Mouse (Mus musculus) neural tube, embryonic 12.5 days (tissue): ENCODE results near the gene Rcsd1. TPM values are rescaled to one million over a fixed set of nuclear protein-coding genes. Genes with fewer than 3 reads are reported as not detected.

Experiments used
- ATAC-seq: fragments of 200-750 bp; cut with Nextera tagmentation; 2 replicates; pipeline ENCODE4 v1.8.0; 2017; ENCODE audit warnings: low read depth, mild to moderate bottlenecking, moderate TSS enrichment, moderate library complexity; ENCODE audit not compliant: low FRiP score
- H3K27ac ChIP-seq: fragments of 300-500 bp; sonication (generic); 2 replicates; pipeline ENCODE4 v1.5.1; 2016
- H3K27me3 ChIP-seq: fragments of 300-500 bp; sonication (generic); replicated peaks from 2 replicates; pipeline ENCODE4 v1.6.1; 2016; ENCODE audit warnings: mild to moderate bottlenecking
- H3K36me3 ChIP-seq: fragments of 300-500 bp; sonication (generic); 2 replicates; pipeline ENCODE4 v1.6.1; 2016; ENCODE audit warnings: mild to moderate bottlenecking
- H3K4me1 ChIP-seq: fragments of 300-500 bp; sonication (generic); 2 replicates; pipeline ENCODE4 v1.6.1; 2016
- H3K4me2 ChIP-seq: fragments of 300-500 bp; sonication (generic); replicated peaks from 2 replicates; pipeline ENCODE4 v1.6.1; 2016; ENCODE audit warnings: mild to moderate bottlenecking
- H3K4me3 ChIP-seq: fragments of 300-500 bp; sonication (generic); 2 replicates; pipeline ENCODE4 v1.5.1; 2016
- H3K9ac ChIP-seq: fragments of 300-500 bp; sonication (generic); 2 replicates; pipeline ENCODE4 v1.6.1; 2016; ENCODE audit warnings: mild to moderate bottlenecking
- H3K9me3 ChIP-seq: fragments of 300-500 bp; sonication (generic); 2 replicates; pipeline ENCODE4 v1.6.1; 2016; ENCODE audit warnings: mild to moderate bottlenecking
- WGBS: fragments of 180-500 bp; shearing (Covaris S2); methylation state at CpG from one replicate; pipeline ENCODE4 v1.1.7; 2016; 5-methylcytosine and 5-hydroxymethylcytosine counted together
- polyA plus RNA-seq: library from polyadenylated mRNA; unstranded; fragments of >200 nt; fragmentation: Nextera tagmentation; extraction: Ambion mirVana; gene quantifications from 2 replicates; pipeline ENCODE4 v1.2.1, GENCODE M21; 2016

Gene Rcsd1
- polyA plus RNA-seq, 1 experiment from 2014 or later: 15.2 TPM

- Histone ChIP-seq H3K9ac (no peak overlapping the region), H3K9me3 (no peaks in the 10 kb centered on the region), H3K4me3 (no peak overlapping the region), H3K4me2 (no peak overlapping the region), H3K4me1 (peaks cover 29% of the 10 kb centered on the region), H3K27me3 (no peaks in the 10 kb centered on the region), H3K36me3 (no peaks in the 10 kb centered on the region), H3K27ac (no peak overlapping the region)
- WGBS: 98% methylated on average over 1 of the region's 1 CpGs
- no peak for ATAC-seq
Observed at GRCm38 (mm10) chr1:165628603-165629002, 81.0 kb downstream of the Rcsd1 start.

GRCm38 (mm10) chr1:165625896-165626295 is 83.7 kb downstream of the Rcsd1 start:
- 72% methylated on average over 5 of the region's 5 CpGs for WGBS
- peaks cover 15% of the 10 kb centered on the region for H3K4me1 ChIP-seq
- no peak overlapping the region for H3K27ac ChIP-seq
- no peak overlapping the region for H3K9ac ChIP-seq
- no peak for ATAC-seq
- H3K36me3 ChIP-seq: no peaks in the 10 kb centered on the region
- H3K4me3 ChIP-seq: no peak overlapping the region
- no peak overlapping the region for H3K4me2 ChIP-seq
- H3K9me3 ChIP-seq: no peaks in the 10 kb centered on the region
- H3K27me3 ChIP-seq: no peaks in the 10 kb centered on the region

GRCm38 (mm10) chr1:165625058-165625457 is 84.5 kb downstream of the Rcsd1 start:
- ATAC-seq: no peak
- Histone ChIP-seq H3K4me1 (peaks cover 11% of the 10 kb centered on the region), H3K4me2 (no peak overlapping the region), H3K36me3 (no peaks in the 10 kb centered on the region), H3K4me3 (no peak overlapping the region), H3K9me3 (no peaks in the 10 kb centered on the region), H3K27me3 (no peaks in the 10 kb centered on the region), H3K27ac (no peak overlapping the region), H3K9ac (no peak overlapping the region)
- WGBS: 89% methylated on average over 5 of the region's 5 CpGs

GRCm38 (mm10) chr1:165618201-165618624 is 91.3 kb downstream of the Rcsd1 start:
- peaks cover 9% of the 10 kb centered on the region; the same call in 1 of the 2 replicates for H3K9me3 ChIP-seq
- H3K9ac ChIP-seq: no peak overlapping the region
- H3K4me3 ChIP-seq: no peak overlapping the region
- ATAC-seq: peak; percentile 15; the same call in 1 of the 2 replicates
- no peaks in the 10 kb centered on the region for H3K27me3 ChIP-seq
- 62% methylated on average over 9 of the region's 9 CpGs for WGBS
- no peak overlapping the region for H3K4me2 ChIP-seq
- H3K27ac ChIP-seq: no peak overlapping the region
- peaks cover 14% of the 10 kb centered on the region for H3K36me3 ChIP-seq
- H3K4me1 ChIP-seq: peaks cover 17% of the 10 kb centered on the region

- Histone ChIP-seq H3K9ac (no peak overlapping the region), H3K4me2 (peak overlapping the region; percentile 27), H3K4me1 (peaks cover 17% of the 10 kb centered on the region), H3K36me3 (peaks cover 14% of the 10 kb centered on the region), H3K27me3 (no peaks in the 10 kb centered on the region), H3K9me3 (peaks cover 9% of the 10 kb centered on the region; the same call in 1 of the 2 replicates), H3K27ac (no peak overlapping the region), H3K4me3 (no peak overlapping the region)
- 13% methylated on average over 15 of the region's 15 CpGs for WGBS
- peak; percentile 34 for ATAC-seq
Observed at GRCm38 (mm10) chr1:165617166-165617891, 92.2 kb downstream of the Rcsd1 start.

GRCm38 (mm10) chr1:165616652-165617051 is 92.9 kb downstream of the Rcsd1 start:
- WGBS: 41% methylated on average over 7 of the region's 7 CpGs

GRCm38 (mm10) chr1:165614793-165615192 is 94.8 kb downstream of the Rcsd1 start:
- ATAC-seq: no peak
- H3K27me3 ChIP-seq: no peaks in the 10 kb centered on the region
- 93% methylated on average over 3 of the region's 3 CpGs for WGBS
- no peak overlapping the region for H3K4me2 ChIP-seq
- H3K9me3 ChIP-seq: peaks cover 9% of the 10 kb centered on the region; the same call in 1 of the 2 replicates
- peaks cover 14% of the 10 kb centered on the region for H3K36me3 ChIP-seq
- H3K4me3 ChIP-seq: no peak overlapping the region
- no peak overlapping the region for H3K27ac ChIP-seq
- H3K9ac ChIP-seq: no peak overlapping the region
- peaks cover 22% of the 10 kb centered on the region for H3K4me1 ChIP-seq

More at GRCm38 (mm10) chr1:165616652-165617051, 92.9 kb downstream of the Rcsd1 start:
- H3K27ac ChIP-seq: no peak overlapping the region
- H3K4me3 ChIP-seq: no peak overlapping the region
- peaks cover 14% of the 10 kb centered on the region for H3K36me3 ChIP-seq
- H3K4me1 ChIP-seq: peaks cover 17% of the 10 kb centered on the region
- H3K9me3 ChIP-seq: peaks cover 9% of the 10 kb centered on the region; the same call in 1 of the 2 replicates
- H3K4me2 ChIP-seq: no peak overlapping the region
- H3K9ac ChIP-seq: no peak overlapping the region
- no peaks in the 10 kb centered on the region for H3K27me3 ChIP-seq
- ATAC-seq: no peak

GRCm38 (mm10) chr1:165613926-165614325 is 95.6 kb downstream of the Rcsd1 start:
- Histone ChIP-seq H3K4me2 (no peak overlapping the region), H3K9me3 (peaks cover 9% of the 10 kb centered on the region; the same call in 1 of the 2 replicates), H3K27ac (no peak overlapping the region), H3K9ac (no peak overlapping the region), H3K27me3 (no peaks in the 10 kb centered on the region), H3K36me3 (peaks cover 14% of the 10 kb centered on the region), H3K4me1 (peaks cover 22% of the 10 kb centered on the region), H3K4me3 (no peak overlapping the region)
- 72% methylated on average over 4 of the region's 4 CpGs for WGBS
- ATAC-seq: no peak

GRCm38 (mm10) chr1:165612714-165613113 is 96.8 kb downstream of the Rcsd1 start:
- no peaks in the 10 kb centered on the region for H3K27me3 ChIP-seq
- H3K4me2 ChIP-seq: no peak overlapping the region
- H3K9me3 ChIP-seq: peaks cover 9% of the 10 kb centered on the region; the same call in 1 of the 2 replicates
- ATAC-seq: no peak
- H3K36me3 ChIP-seq: peaks cover 20% of the 10 kb centered on the region
- H3K27ac ChIP-seq: no peak overlapping the region
- H3K9ac ChIP-seq: no peak overlapping the region
- H3K4me1 ChIP-seq: peaks cover 14% of the 10 kb centered on the region
- WGBS: 72% methylated on average over 5 of the region's 5 CpGs
- no peak overlapping the region for H3K4me3 ChIP-seq

- no peak overlapping the region for H3K4me3 ChIP-seq
- no peak for ATAC-seq
- WGBS: 46% methylated on average over 9 of the region's 9 CpGs
- H3K27me3 ChIP-seq: no peaks in the 10 kb centered on the region
- H3K4me2 ChIP-seq: peak overlapping the region; percentile 9; the same call in 1 of the 2 replicates
- H3K9ac ChIP-seq: no peak overlapping the region
- peaks cover 7% of the 10 kb centered on the region; the same call in 1 of the 2 replicates for H3K4me1 ChIP-seq
- 0 out of 2 replicates have a peak, but pooled peaks cover 4% of the 10 kb centered on the region for H3K9me3 ChIP-seq
- H3K27ac ChIP-seq: no peak overlapping the region
- peaks cover 35% of the 10 kb centered on the region for H3K36me3 ChIP-seq
Observed at GRCm38 (mm10) chr1:165610321-165610999, 99.1 kb downstream of the Rcsd1 start.

GRCm38 (mm10) chr1:165609495-165610320 is 99.8 kb downstream of the Rcsd1 start:
- Histone ChIP-seq H3K9me3 (no peaks in the 10 kb centered on the region), H3K36me3 (peaks cover 34% of the 10 kb centered on the region), H3K4me1 (peaks cover 7% of the 10 kb centered on the region; the same call in 1 of the 2 replicates), H3K27me3 (no peaks in the 10 kb centered on the region), H3K9ac (no peak overlapping the region), H3K27ac (no peak overlapping the region), H3K4me3 (no peak overlapping the region), H3K4me2 (no peak overlapping the region)
- no peak for ATAC-seq
- WGBS: 54% methylated on average over 7 of the region's 7 CpGs

- Histone ChIP-seq H3K9ac (no peak overlapping the region), H3K36me3 (peaks cover 41% of the 10 kb centered on the region), H3K9me3 (no peaks in the 10 kb centered on the region), H3K4me2 (no peak overlapping the region), H3K4me3 (no peak overlapping the region), H3K27me3 (no peaks in the 10 kb centered on the region), H3K27ac (no peak overlapping the region), H3K4me1 (peaks cover 7% of the 10 kb centered on the region; the same call in 1 of the 2 replicates)
- WGBS: 81% methylated on average over 4 of the region's 4 CpGs
- ATAC-seq: no peak
Observed at GRCm38 (mm10) chr1:165608904-165609303, 100.7 kb downstream of the Rcsd1 start.
